Comparison of ENCODE assay signal across 25 mouse cellular contexts in the genomic region with DNA sequence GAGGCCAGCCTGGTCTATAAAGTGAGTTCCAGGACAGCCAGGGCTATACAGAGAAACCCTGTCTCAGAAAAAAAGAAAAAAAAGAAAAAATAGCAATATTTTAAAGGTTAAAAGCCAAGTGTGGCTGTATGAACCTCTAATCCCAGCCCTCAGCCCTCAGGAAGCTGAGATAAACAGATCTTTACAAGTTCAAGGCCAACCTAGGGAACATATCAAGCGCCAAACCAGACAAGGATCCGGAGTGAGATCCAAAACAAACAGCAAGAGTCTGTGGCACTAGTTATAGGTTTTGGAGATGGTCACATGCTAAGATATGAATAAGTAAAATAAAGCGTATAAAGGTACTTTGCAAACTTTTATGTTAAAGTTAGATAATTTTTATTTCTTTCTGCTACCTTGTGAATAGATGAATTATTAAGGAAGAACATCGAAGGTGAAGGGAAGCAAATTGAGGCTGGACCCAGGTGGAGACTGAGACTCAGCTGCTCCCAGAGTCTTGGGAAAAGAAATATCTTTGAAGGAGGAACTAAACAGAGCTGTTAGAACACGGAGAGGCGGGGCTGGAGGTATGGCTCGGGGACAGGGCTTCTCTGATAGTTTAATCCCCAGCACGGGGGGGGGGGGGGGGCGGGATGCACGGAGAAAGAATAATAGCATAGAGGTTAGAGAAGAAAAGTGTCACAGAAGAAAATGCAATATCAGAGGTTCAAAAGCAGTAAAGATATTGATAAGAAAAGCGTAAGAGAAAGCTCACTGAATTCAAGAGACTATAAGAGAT. TPM values are rescaled to one million over a fixed set of nuclear protein-coding genes. Genes with fewer than 3 reads are reported as not detected.
DNase-seq lines count a peak whose midpoint lies in the region; ATAC-seq and TF ChIP-seq lines count a peak whose summit lies in the region.
"Had no signal": no experiment of that assay in that cellular context is flagged by ENCODE, and none has a peak within 500 bp of the region (broad histone marks: within the 10 kb centered on the region; RNA-seq: fewer than 3 reads in every experiment).

No protein-coding gene starts in this region.

- H3K4me1 ChIP-seq in intestine, postnatal 0 days (replicated peaks; ENCODE audit: control insufficient read depth, insufficient read depth, low read length): 0 out of 2 replicates have a peak, but pooled peaks cover 3% of the 10 kb centered on the region
- peaks cover 0 to 5% of the 10 kb centered on the region in 2 experiments; a peak in 1 of 4 replicates for H3K4me1 ChIP-seq in liver, embryonic 14.5 days (replicated peaks; ENCODE audit: control insufficient read depth in 2 of 2, insufficient read depth in 2 of 2, low read length in 1 of 2)
- H3K4me1 ChIP-seq in small intestine, adult 2 months (ENCODE audit: control insufficient read depth, insufficient read depth, insufficient read length, low read length): peaks cover 8% of the 10 kb centered on the region; the same call in 1 of the 2 replicates
- H3K4me1 ChIP-seq: embryonic facial prominence, embryonic 15.5 days; heart, embryonic 12.5 days had no signal

- H3K4me2 ChIP-seq in intestine, postnatal 0 days (replicated peaks; ENCODE audit: low read depth): peak overlapping the region; percentile 37; the same call in 1 of the 2 replicates
- H3K4me2 ChIP-seq in liver, embryonic 14.5 days (ENCODE audit: low read depth): no peak overlapping the region
- H3K4me2 ChIP-seq: embryonic facial prominence, embryonic 15.5 days; heart, embryonic 12.5 days; hindbrain, embryonic 13.5 days had no signal

- H3K27me3 ChIP-seq in intestine, postnatal 0 days (replicated peaks; ENCODE audit: control insufficient read depth, insufficient read depth, low read length): no peaks in the 10 kb centered on the region
- no peaks in the 10 kb centered on the region for H3K27me3 ChIP-seq in liver, embryonic 14.5 days (ENCODE audit: control insufficient read depth, insufficient read depth, low read length)
- no peaks in the 10 kb centered on the region for H3K27me3 ChIP-seq in small intestine, adult 2 months (ENCODE audit: control insufficient read depth, insufficient read depth, low read length)
- H3K27me3 ChIP-seq: heart, embryonic 12.5 days had no signal

- WGBS in intestine, postnatal 0 days: 45% methylated on average over 9 of the region's 11 CpGs
- 40% methylated on average over 10 of the region's 11 CpGs for WGBS in liver, embryonic 14.5 days (ENCODE audit: insufficient replicate concordance)
- WGBS in small intestine, adult 2 months: 28% methylated on average over 11 of the region's 11 CpGs

- no peaks in the 10 kb centered on the region for H3K36me3 ChIP-seq in intestine, postnatal 0 days (ENCODE audit: control insufficient read depth, insufficient read depth)
- no peaks in the 10 kb centered on the region for H3K36me3 ChIP-seq in liver, embryonic 14.5 days (replicated peaks; ENCODE audit: control insufficient read depth, insufficient read depth, low read depth)
- H3K36me3 ChIP-seq in small intestine, adult 2 months (ENCODE audit: control insufficient read depth, insufficient read depth, low read length): no peaks in the 10 kb centered on the region
- H3K36me3 ChIP-seq: embryonic facial prominence, embryonic 15.5 days; forebrain, embryonic 10.5 days; G1E; heart, embryonic 12.5 days; hindbrain, embryonic 13.5 days had no signal

- H3K9me3 ChIP-seq in intestine, postnatal 0 days (ENCODE audit: control insufficient read depth): no peaks in the 10 kb centered on the region
- no peaks in the 10 kb centered on the region for H3K9me3 ChIP-seq in liver, embryonic 14.5 days (ENCODE audit: control insufficient read depth, low read length)
- H3K9me3 ChIP-seq: embryonic facial prominence, embryonic 15.5 days; forebrain, embryonic 10.5 days; heart, embryonic 12.5 days; hindbrain, embryonic 13.5 days had no signal

- peak overlapping the region; percentile 5; the same call in 1 of the 2 replicates for H3K27ac ChIP-seq in gastrocnemius, adult 2 months
- no peak overlapping the region for H3K27ac ChIP-seq in intestine, postnatal 0 days (ENCODE audit: low read depth, low read length)
- H3K27ac ChIP-seq in liver, embryonic 14.5 days: no peak overlapping the region; the same call in 1 of the 2 replicates
- 0 out of 2 replicates have a peak overlapping the region, but pooled peaks have one; percentile 17 for H3K27ac ChIP-seq in small intestine, adult 2 months (ENCODE audit: insufficient read depth, low read depth, low read length)
- H3K27ac ChIP-seq: embryonic facial prominence, embryonic 15.5 days; forebrain, embryonic 10.5 days; hindbrain, embryonic 13.5 days; hindbrain, postnatal 0 days had no signal

- H3K4me3 ChIP-seq in gastrocnemius, adult 2 months: no peak overlapping the region
- no peak overlapping the region for H3K4me3 ChIP-seq in intestine, postnatal 0 days (ENCODE audit: low read depth, low read length)
- no peak overlapping the region for H3K4me3 ChIP-seq in liver, embryonic 14.5 days (ENCODE audit: insufficient read depth in 1 of 2, low read depth in 2 of 2, low read length in 2 of 2)
- H3K4me3 ChIP-seq in small intestine, adult 2 months (ENCODE audit: low read depth, low read length): no peak overlapping the region
- H3K4me3 ChIP-seq: embryonic facial prominence, embryonic 15.5 days; erythroblast, embryonic 14.5 days; forebrain, embryonic 10.5 days; heart, embryonic 12.5 days; hindbrain, embryonic 13.5 days had no signal

- no peak for DNase-seq in gastrocnemius, adult 2 months
- no peak for DNase-seq in gastrocnemius, postnatal 25 days
- DNase-seq in liver, embryonic 14.5 days (ENCODE audit: low read depth in 3 of 3, low spot score in 3 of 3): no peak
- DNase-seq in thymus, postnatal 36 days: no peak
- DNase-seq: adrenal gland, adult 8-10 months; B cell, adult 2 months; cerebellum, adult 11 months; cerebellum, adult 8-10 months; cerebellum, postnatal 14 days; embryo, embryonic 11 days; gastrocnemius, postnatal 10 days had no signal

- H3K9ac ChIP-seq in intestine, postnatal 0 days (ENCODE audit: low read depth, low read length): no peak overlapping the region
- H3K9ac ChIP-seq in liver, embryonic 14.5 days (replicated peaks): no peak overlapping the region
- H3K9ac ChIP-seq: embryonic facial prominence, embryonic 15.5 days; heart, embryonic 12.5 days; hindbrain, embryonic 13.5 days had no signal

- no peak for TF ChIP-seq CTCF in gastrocnemius, adult 2 months (IDR thresholded peaks at IDR 0.05)
- TF ChIP-seq CTCF in intestine, postnatal 0 days (IDR thresholded peaks at IDR 0.05; ENCODE audit: low read depth): no peak
- no peak for TF ChIP-seq CTCF in liver, embryonic 14.5 days (IDR thresholded peaks at IDR 0.05; ENCODE audit: low read depth)
- no peak for TF ChIP-seq CTCF in small intestine, adult 2 months (IDR thresholded peaks at IDR 0.05; ENCODE audit: extremely low read depth, insufficient read length, insufficient replicate concordance, low read depth, low read length)

- TF ChIP-seq POLR2A in small intestine, adult 2 months (IDR thresholded peaks at IDR 0.05; ENCODE audit: low read depth, low read length): no peak

- ATAC-seq in intestine, postnatal 0 days: peak; percentile 17; the same call in 1 of the 2 replicates
- peak; percentile 43; the same call in 1 of the 2 replicates for ATAC-seq in liver, embryonic 14.5 days (ENCODE audit: insufficient read depth)
- no peak for ATAC-seq in megakaryocyte, adult 5-6 weeks (ENCODE audit: poor library complexity, severe bottlenecking)
- ATAC-seq: CD4-positive, CD25-positive, alpha-beta regulatory T cell, adult 4 months; forebrain, embryonic 14.5 days; hindbrain, postnatal 0 days had no signal

- no peak for TF ChIP-seq EP300 in liver, embryonic 14.5 days (IDR thresholded peaks at IDR 0.05; ENCODE audit: low read depth)

- intact Hi-C loops in gastrocnemius, adult 2 months (cut with DNase I): no loop called here

RNA-seq across cellular contexts. Expression of a gene that starts 7.6 kb away (rescaled TPM):
- total RNA-seq in gastrocnemius, adult 2 months (2021): 10 to 100 TPM; 58.3 to 75.0 TPM
- total RNA-seq in gastrocnemius, postnatal 25 days (2021): 10 to 100 TPM; 15.0 to 48.8 TPM
- 29.1 and 29.9 TPM in 2 replicates for polyA plus RNA-seq in intestine, postnatal 0 days (2015; fragmentation: Nextera tagmentation; extraction: Ambion mirVana)
- polyA plus RNA-seq in liver, embryonic 14.5 days (2012; rRNA removed): 0.94 and 1.0 TPM in 2 replicates
- 1.2 and 1.3 TPM in 2 replicates for polyA plus RNA-seq in liver, embryonic 14.5 days (2014; fragmentation: Nextera tagmentation; extraction: Ambion mirVana)
- 10.9 and 13.9 TPM in 2 replicates for polyA plus RNA-seq in small intestine, adult 2 months (2012; rRNA removed)
- total RNA-seq in megakaryocyte, adult 5-6 weeks (2015): 1.2 and 1.4 TPM in 2 replicates
- 0.44 and 0.73 TPM in 2 replicates for total RNA-seq in megakaryocyte, adult 5-6 weeks (2017)
- polyA plus RNA-seq: CD4-positive, CD25-positive, alpha-beta regulatory T cell, adult 4 months; erythroblast, embryonic 14.5 days; G1E had no signal

RNA-seq across cellular contexts. Expression of a gene that starts 10.1 kb away (rescaled TPM):
- not detected for total RNA-seq in gastrocnemius, adult 2 months (2021)
- not detected for total RNA-seq in gastrocnemius, postnatal 25 days (2021)
- polyA plus RNA-seq in intestine, postnatal 0 days (2015; fragmentation: Nextera tagmentation; extraction: Ambion mirVana): 30.9 and 38.9 TPM in 2 replicates
- polyA plus RNA-seq in liver, embryonic 14.5 days (2012; rRNA removed): 1.0 TPM in 2 replicates
- polyA plus RNA-seq in liver, embryonic 14.5 days (2014; fragmentation: Nextera tagmentation; extraction: Ambion mirVana): 0.62 and 0.88 TPM in 2 replicates
- 18.5 and 28.9 TPM in 2 replicates for polyA plus RNA-seq in small intestine, adult 2 months (2012; rRNA removed)
- not detected in 2 replicates for total RNA-seq in megakaryocyte, adult 5-6 weeks (2015)
- 0.04 TPM in 2 replicates for total RNA-seq in megakaryocyte, adult 5-6 weeks (2017)
- total RNA-seq: gastrocnemius, postnatal 10 days; heart, adult 8-10 months; hindbrain, postnatal 0 days had no signal
- polyA plus RNA-seq: erythroblast, embryonic 14.5 days; G1E had no signal

RNA-seq across cellular contexts. Expression of a gene that starts 18.7 kb away (rescaled TPM):
- total RNA-seq in gastrocnemius, adult 2 months (2021): 10 to 100 TPM; 43.2 to 56.3 TPM
- 10 to 100 TPM; 52.0 to 52.5 TPM for total RNA-seq in gastrocnemius, postnatal 25 days (2021)
- polyA plus RNA-seq in intestine, postnatal 0 days (2015; fragmentation: Nextera tagmentation; extraction: Ambion mirVana): 14.7 and 16.5 TPM in 2 replicates
- 9.4 and 11.0 TPM in 2 replicates for polyA plus RNA-seq in liver, embryonic 14.5 days (2012; rRNA removed)
- polyA plus RNA-seq in liver, embryonic 14.5 days (2014; fragmentation: Nextera tagmentation; extraction: Ambion mirVana): 16.0 and 17.5 TPM in 2 replicates
- 17.0 and 21.2 TPM in 2 replicates for polyA plus RNA-seq in small intestine, adult 2 months (2012; rRNA removed)
- 7.3 and 8.2 TPM in 2 replicates for total RNA-seq in megakaryocyte, adult 5-6 weeks (2015)
- total RNA-seq in megakaryocyte, adult 5-6 weeks (2017): 8.5 and 14.4 TPM in 2 replicates

RNA-seq across cellular contexts. Expression of a gene that starts 21.2 kb away (rescaled TPM):
- under 1 TPM in 1 of 2 experiments, not detected in 1; 0.59 TPM for total RNA-seq in gastrocnemius, adult 2 months (2021)
- total RNA-seq in gastrocnemius, postnatal 25 days (2021): not detected
- 9.2 and 14.1 TPM in 2 replicates for polyA plus RNA-seq in intestine, postnatal 0 days (2015; fragmentation: Nextera tagmentation; extraction: Ambion mirVana)
- polyA plus RNA-seq in liver, embryonic 14.5 days (2012; rRNA removed): 2,859 and 3,167 TPM in 2 replicates
- 5,173 and 5,415 TPM in 2 replicates for polyA plus RNA-seq in liver, embryonic 14.5 days (2014; fragmentation: Nextera tagmentation; extraction: Ambion mirVana)
- 0.94 TPM in 1 of 2 replicates, not detected in the other for polyA plus RNA-seq in small intestine, adult 2 months (2012; rRNA removed)
- total RNA-seq in megakaryocyte, adult 5-6 weeks (2015): 0.87 TPM in 1 of 2 replicates, not detected in the other
- total RNA-seq in megakaryocyte, adult 5-6 weeks (2017): not detected in 2 replicates
- total RNA-seq: G1E; hematopoietic stem cell, adult 5-6 weeks; hindbrain, postnatal 0 days had no signal

RNA-seq across cellular contexts. Expression of a gene that starts 30.5 kb away (rescaled TPM):
- total RNA-seq in gastrocnemius, adult 2 months (2021): 1 to 10 TPM; 2.5 to 6.1 TPM
- total RNA-seq in gastrocnemius, postnatal 25 days (2021): 1 to 10 TPM; 3.2 to 3.9 TPM
- 47.7 and 54.0 TPM in 2 replicates for polyA plus RNA-seq in intestine, postnatal 0 days (2015; fragmentation: Nextera tagmentation; extraction: Ambion mirVana)
- polyA plus RNA-seq in liver, embryonic 14.5 days (2012; rRNA removed): 50.1 and 74.3 TPM in 2 replicates
- 87.8 and 104 TPM in 2 replicates for polyA plus RNA-seq in liver, embryonic 14.5 days (2014; fragmentation: Nextera tagmentation; extraction: Ambion mirVana)
- 36.9 and 46.7 TPM in 2 replicates for polyA plus RNA-seq in small intestine, adult 2 months (2012; rRNA removed)
- total RNA-seq in megakaryocyte, adult 5-6 weeks (2015): 2,036 and 2,044 TPM in 2 replicates
- total RNA-seq in megakaryocyte, adult 5-6 weeks (2017): 995 and 1,060 TPM in 2 replicates

Comparison
In these comparisons a context has a peak if more than half of its experiments do, and no peak if none do; other contexts are left out.
1. H3K27ac ChIP-seq: peak in gastrocnemius, adult 2 months (single experiment) and small intestine, adult 2 months (single experiment); none in intestine, postnatal 0 days (single experiment) and liver, embryonic 14.5 days (single experiment).
2. RNA of a gene that starts 7.6 kb away (total RNA-seq): 58.3 to 75.0 TPM in gastrocnemius, adult 2 months and 15.0 to 48.8 TPM in gastrocnemius, postnatal 25 days; 0.44 to 1.4 TPM in megakaryocyte, adult 5-6 weeks; every median in the first group is over 4 times any median in the second.